Mouse (Mus musculus) heart, embryonic 12.5 days (tissue): Measurements from ENCODE around the gene Arrdc5. TPM values are rescaled to one million over a fixed set of nuclear protein-coding genes. Genes with fewer than 3 reads are reported as not detected.

Experiments
- ATAC-seq: fragments of 200-750 bp; cut with Nextera tagmentation; 2 replicates; pipeline ENCODE4 v1.8.0; 2017; ENCODE audit warnings: moderate TSS enrichment, moderate library complexity; ENCODE audit not compliant: insufficient number of reproducible peaks, low FRiP score
- H3K27ac ChIP-seq: fragments of 300-500 bp; sonication (generic); 2 replicates; pipeline ENCODE4 v1.5.1; 2016; ENCODE audit warnings: mild to moderate bottlenecking, moderate library complexity; ENCODE audit not compliant: poor library complexity, severe bottlenecking
- H3K27me3 ChIP-seq: fragments of 300-500 bp; sonication (generic); replicated peaks from 2 replicates; pipeline ENCODE4 v1.6.1; 2016; ENCODE audit warnings: mild to moderate bottlenecking, moderate library complexity
- H3K36me3 ChIP-seq: fragments of 300-500 bp; sonication (generic); 2 replicates; pipeline ENCODE4 v1.6.1; 2016; ENCODE audit warnings: mild to moderate bottlenecking, moderate library complexity
- H3K4me1 ChIP-seq: fragments of 300-500 bp; sonication (generic); replicated peaks from 2 replicates; pipeline ENCODE4 v1.6.1; 2016; ENCODE audit warnings: mild to moderate bottlenecking
- H3K4me2 ChIP-seq: fragments of 300-500 bp; sonication (generic); 2 replicates; pipeline ENCODE4 v1.6.1; 2016; ENCODE audit warnings: mild to moderate bottlenecking, moderate library complexity
- H3K4me3 ChIP-seq: fragments of 300-500 bp; sonication (generic); 2 replicates; pipeline ENCODE4 v1.5.1; 2016; ENCODE audit warnings: mild to moderate bottlenecking
- H3K9ac ChIP-seq: fragments of 300-500 bp; sonication (generic); 2 replicates; pipeline ENCODE4 v1.6.1; 2016; ENCODE audit warnings: mild to moderate bottlenecking, moderate library complexity
- H3K9me3 ChIP-seq: fragments of 300-500 bp; sonication (generic); replicated peaks from 2 replicates; pipeline ENCODE4 v1.6.1; 2016; ENCODE audit warnings: mild to moderate bottlenecking, moderate library complexity
- WGBS: fragments of 180-500 bp; shearing (Covaris S2); methylation state at CpG from one replicate; pipeline ENCODE4 v1.1.7; 2016; 5-methylcytosine and 5-hydroxymethylcytosine counted together
- polyA plus RNA-seq: library from polyadenylated mRNA; unstranded; fragments of >200 nt; fragmentation: Nextera tagmentation; extraction: Ambion mirVana; gene quantifications from 2 replicates; pipeline ENCODE4 v1.2.1, GENCODE M21; 2016

The Arrdc5 gene
- polyA plus RNA-seq, 1 experiment from 2014 or later = not detected

- Histone ChIP-seq H3K27me3 (no peaks in the 10 kb centered on the region), H3K4me1 (peaks cover 38% of the 10 kb centered on the region), H3K36me3 (peaks cover 25% of the 10 kb centered on the region), H3K4me2 (peak overlapping the region; percentile 80), H3K9me3 (no peaks in the 10 kb centered on the region), H3K27ac (peak overlapping the region; percentile 94), H3K9ac (peak overlapping the region; percentile 78), H3K4me3 (peak overlapping the region; percentile 68)
- 1% methylated on average over 23 of the region's 23 CpGs for WGBS
- peak; percentile 41 for ATAC-seq
Observed at GRCm38 (mm10) chr17:56289371-56290331, 10.4 kb downstream of the Arrdc5 start.

- peaks cover 33% of the 10 kb centered on the region for H3K36me3 ChIP-seq
- no peak for ATAC-seq
- WGBS = 32% methylated on average over 3 of the region's 3 CpGs
- peak overlapping the region; percentile 78 for H3K9ac ChIP-seq
- H3K9me3 ChIP-seq = no peaks in the 10 kb centered on the region
- H3K27me3 ChIP-seq = no peaks in the 10 kb centered on the region
- H3K4me3 ChIP-seq = peak overlapping the region; percentile 68
- H3K4me2 ChIP-seq = peak overlapping the region; percentile 80
- H3K27ac ChIP-seq = peak overlapping the region; percentile 94
- H3K4me1 ChIP-seq = peaks cover 38% of the 10 kb centered on the region
Observed at GRCm38 (mm10) chr17:56288866-56289265, 11.2 kb downstream of the Arrdc5 start.

- 41% methylated on average over 3 of the region's 3 CpGs for WGBS
- H3K27me3 ChIP-seq = no peaks in the 10 kb centered on the region
- peak overlapping the region; percentile 17; the same call in 1 of the 2 replicates for H3K4me3 ChIP-seq
- H3K4me2 ChIP-seq = peak overlapping the region; percentile 80
- H3K4me1 ChIP-seq = peaks cover 38% of the 10 kb centered on the region
- peaks cover 41% of the 10 kb centered on the region for H3K36me3 ChIP-seq
- H3K9me3 ChIP-seq = no peaks in the 10 kb centered on the region
- H3K9ac ChIP-seq = peak overlapping the region; percentile 42; the same call in 1 of the 2 replicates
- peak; percentile 63 for ATAC-seq
- H3K27ac ChIP-seq = peak overlapping the region; percentile 94
Observed at GRCm38 (mm10) chr17:56287830-56288229, 12.3 kb downstream of the Arrdc5 start.

- Histone ChIP-seq H3K27me3 (no peaks in the 10 kb centered on the region), H3K9me3 (no peaks in the 10 kb centered on the region), H3K27ac (no peak overlapping the region), H3K9ac (no peak overlapping the region), H3K4me2 (no peak overlapping the region), H3K4me1 (peaks cover 33% of the 10 kb centered on the region), H3K4me3 (no peak overlapping the region), H3K36me3 (peaks cover 57% of the 10 kb centered on the region)
- WGBS = 92% methylated on average over 11 of the region's 11 CpGs
- no peak for ATAC-seq
Observed at GRCm38 (mm10) chr17:56285995-56286394, 14.1 kb downstream of the Arrdc5 start.

GRCm38 (mm10) chr17:56283316-56283715 lies 16.8 kb downstream of the Arrdc5 start:
- peaks cover 78% of the 10 kb centered on the region for H3K36me3 ChIP-seq
- H3K27me3 ChIP-seq = no peaks in the 10 kb centered on the region
- 94% methylated on average over 8 of the region's 8 CpGs for WGBS
- no peak overlapping the region for H3K4me3 ChIP-seq
- ATAC-seq = no peak
- no peak overlapping the region for H3K27ac ChIP-seq
- no peaks in the 10 kb centered on the region for H3K9me3 ChIP-seq
- H3K4me2 ChIP-seq = no peak overlapping the region
- peaks cover 27% of the 10 kb centered on the region for H3K4me1 ChIP-seq
- no peak overlapping the region for H3K9ac ChIP-seq

GRCm38 (mm10) chr17:56282802-56283201 lies 17.3 kb downstream of the Arrdc5 start:
- peaks cover 79% of the 10 kb centered on the region for H3K36me3 ChIP-seq
- H3K9ac ChIP-seq = no peak overlapping the region; the same call in 1 of the 2 replicates
- no peak for ATAC-seq
- no peaks in the 10 kb centered on the region for H3K27me3 ChIP-seq
- peaks cover 27% of the 10 kb centered on the region for H3K4me1 ChIP-seq
- H3K4me2 ChIP-seq = no peak overlapping the region
- WGBS = 91% methylated on average over 4 of the region's 4 CpGs
- H3K4me3 ChIP-seq = no peak overlapping the region
- no peak overlapping the region for H3K27ac ChIP-seq
- no peaks in the 10 kb centered on the region for H3K9me3 ChIP-seq

- H3K9me3 ChIP-seq = no peaks in the 10 kb centered on the region
- no peak for ATAC-seq
- peaks cover 70% of the 10 kb centered on the region for H3K36me3 ChIP-seq
- peaks cover 27% of the 10 kb centered on the region for H3K4me1 ChIP-seq
- 84% methylated on average over 12 of the region's 12 CpGs for WGBS
- H3K9ac ChIP-seq = no peak overlapping the region
- no peak overlapping the region for H3K27ac ChIP-seq
- no peaks in the 10 kb centered on the region for H3K27me3 ChIP-seq
- H3K4me2 ChIP-seq = no peak overlapping the region
- no peak overlapping the region for H3K4me3 ChIP-seq
Observed at GRCm38 (mm10) chr17:56281193-56281592, 18.9 kb downstream of the Arrdc5 start.

GRCm38 (mm10) chr17:56279481-56280155 lies 20.5 kb downstream of the Arrdc5 start:
- H3K36me3 ChIP-seq = peaks cover 54% of the 10 kb centered on the region
- ATAC-seq = no peak
- H3K27ac ChIP-seq = peak overlapping the region; percentile 48; the same call in 1 of the 2 replicates
- H3K4me3 ChIP-seq = no peak overlapping the region
- no peaks in the 10 kb centered on the region for H3K27me3 ChIP-seq
- no peak overlapping the region for H3K4me2 ChIP-seq
- 74% methylated on average over 12 of the region's 12 CpGs for WGBS
- no peak overlapping the region for H3K9ac ChIP-seq
- peaks cover 29% of the 10 kb centered on the region for H3K4me1 ChIP-seq
- no peaks in the 10 kb centered on the region for H3K9me3 ChIP-seq

- 0 out of 2 replicates have a peak overlapping the region, but pooled peaks have one; percentile 16 for H3K9ac ChIP-seq
- no peak overlapping the region for H3K4me3 ChIP-seq
- H3K9me3 ChIP-seq = no peaks in the 10 kb centered on the region
- H3K27ac ChIP-seq = peak overlapping the region; percentile 95; the same call in 1 of the 2 replicates
- WGBS = 81% methylated on average over 5 of the region's 5 CpGs
- no peaks in the 10 kb centered on the region for H3K27me3 ChIP-seq
- ATAC-seq = no peak
- peaks cover 54% of the 10 kb centered on the region for H3K36me3 ChIP-seq
- peaks cover 40% of the 10 kb centered on the region for H3K4me1 ChIP-seq
- no peak overlapping the region for H3K4me2 ChIP-seq
Observed at GRCm38 (mm10) chr17:56278340-56278739, 21.7 kb downstream of the Arrdc5 start.

- H3K9ac ChIP-seq = no peak overlapping the region
Observed at GRCm38 (mm10) chr17:56277567-56277893, 22.6 kb downstream of the Arrdc5 start.

More at GRCm38 (mm10) chr17:56277567-56277893, 22.6 kb downstream of the Arrdc5 start:
- peak overlapping the region; percentile 95 for H3K27ac ChIP-seq
- 40% methylated on average over 2 of the region's 2 CpGs for WGBS
- peaks cover 48% of the 10 kb centered on the region for H3K4me1 ChIP-seq
- ATAC-seq = no peak
- peak overlapping the region; percentile 65; the same call in 1 of the 2 replicates for H3K4me3 ChIP-seq
- peak overlapping the region; percentile 89 for H3K4me2 ChIP-seq
- H3K36me3 ChIP-seq = peaks cover 53% of the 10 kb centered on the region
- no peaks in the 10 kb centered on the region for H3K27me3 ChIP-seq
- no peaks in the 10 kb centered on the region for H3K9me3 ChIP-seq
